Mouse (Mus musculus): ENCODE results near the gene Sgo2a.

GRCm38 (mm10) chr1:58045546-58045945, 49.8 kb downstream of the Sgo2a start:
- TF ChIP-seq GATA1 (IDR thresholded peaks at IDR 0.05; ENCODE audit: borderline replicate concordance, low read length), result no peak
- TF ChIP-seq FLI1 (IDR thresholded peaks at IDR 0.05; ENCODE audit: low read length), result no peak

Data from megakaryocyte, embryonic 14.5 days (primary cell).